Mouse (Mus musculus) thymus, postnatal 0 days (tissue): Measurements from ENCODE around the gene Tmem191c. TPM values are rescaled to one million over a fixed set of nuclear protein-coding genes. Genes with fewer than 3 reads are reported as not detected.

ENCODE experiments used
- DNase-seq: peaks from one replicate; pipeline ENCODE4 v3.0.0-alpha.2; 2015; ENCODE audit warnings: low spot score
- polyA plus RNA-seq: library from polyadenylated mRNA; unstranded; fragments of >200 nt; fragmentation: Nextera tagmentation; extraction: Ambion mirVana; gene quantifications from 2 replicates; pipeline ENCODE4 v1.2.1, GENCODE M21; 2015

Gene Tmem191c
- polyA plus RNA-seq, 1 experiment from 2014 or later = 50.5 TPM

- no peak for DNase-seq
Measured at GRCm38 (mm10) chr16:17261341-17261740, 14.5 kb upstream of the Tmem191c start.

GRCm38 (mm10) chr16:17266113-17266512 lies 9.8 kb upstream of the Tmem191c start:
- DNase-seq = no peak

- no peak for DNase-seq
Measured at GRCm38 (mm10) chr16:17267937-17268336, 7.9 kb upstream of the Tmem191c start.

GRCm38 (mm10) chr16:17269872-17270271 lies 6.0 kb upstream of the Tmem191c start:
- DNase-seq = no peak

- no peak for DNase-seq
Measured at GRCm38 (mm10) chr16:17271124-17271523, 4.8 kb upstream of the Tmem191c start.

- DNase-seq = no peak
Measured at GRCm38 (mm10) chr16:17271856-17272255, 4.0 kb upstream of the Tmem191c start.

GRCm38 (mm10) chr16:17276164-17277151 lies 581 bp downstream of the Tmem191c start:
- DNase-seq = peak; percentile 95

- DNase-seq = peak; percentile 76
Measured at GRCm38 (mm10) chr16:17277342-17278211, 1.7 kb downstream of the Tmem191c start.

- no peak for DNase-seq
Measured at GRCm38 (mm10) chr16:17280471-17280870, 4.6 kb downstream of the Tmem191c start.

GRCm38 (mm10) chr16:17283151-17283550 lies 7.3 kb downstream of the Tmem191c start:
- DNase-seq = no peak

- DNase-seq = no peak
Measured at GRCm38 (mm10) chr16:17287103-17287502, 11.2 kb downstream of the Tmem191c start.

- DNase-seq = no peak
Measured at GRCm38 (mm10) chr16:17291016-17291415, 15.1 kb downstream of the Tmem191c start.

- DNase-seq = peak; percentile 82
Measured at GRCm38 (mm10) chr16:17292751-17293150, 16.9 kb downstream of the Tmem191c start.

- DNase-seq = no peak
Measured at GRCm38 (mm10) chr16:17300818-17301217, 24.9 kb downstream of the Tmem191c start.

- no peak for DNase-seq
Measured at GRCm38 (mm10) chr16:17303521-17304245, 27.8 kb downstream of the Tmem191c start.

- no peak for DNase-seq
Measured at GRCm38 (mm10) chr16:17307461-17307860, 31.6 kb downstream of the Tmem191c start.

GRCm38 (mm10) chr16:17309036-17309435 lies 33.2 kb downstream of the Tmem191c start:
- no peak for DNase-seq

GRCm38 (mm10) chr16:17312531-17312930 lies 36.7 kb downstream of the Tmem191c start:
- DNase-seq = no peak

- DNase-seq = no peak
Measured at GRCm38 (mm10) chr16:17316554-17316953, 40.7 kb downstream of the Tmem191c start.

- no peak for DNase-seq
Measured at GRCm38 (mm10) chr16:17321481-17321880, 45.6 kb downstream of the Tmem191c start.

GRCm38 (mm10) chr16:17324745-17325144 lies 48.9 kb downstream of the Tmem191c start:
- no peak for DNase-seq
